Comparison of ENCODE assay signal across 28 mouse cellular contexts in the genomic region with DNA sequence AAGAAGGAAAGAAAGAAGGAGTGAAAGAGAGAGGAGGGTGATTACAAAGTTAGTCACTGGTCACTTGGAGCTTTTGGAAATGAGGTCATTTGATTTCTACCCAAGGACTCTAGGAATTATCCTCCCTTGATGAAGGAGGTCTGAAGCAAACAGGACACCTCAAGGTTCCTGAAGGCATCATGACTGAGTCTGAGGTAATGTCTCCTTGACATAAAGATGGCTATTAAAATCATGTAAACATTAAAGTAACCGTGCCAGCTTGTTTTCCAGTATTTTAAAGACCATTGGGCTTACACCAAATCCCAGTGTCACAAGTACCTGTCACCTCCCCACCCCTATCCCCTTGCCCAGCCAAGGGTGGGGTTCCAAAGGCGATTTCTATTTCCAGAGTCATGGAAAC. TPM values are rescaled to one million over a fixed set of nuclear protein-coding genes. Genes with fewer than 3 reads are reported as not detected.
"Had no signal": no experiment of that assay in that cellular context is flagged by ENCODE, and none has a peak within 500 bp of the region (broad histone marks: within the 10 kb centered on the region; RNA-seq: fewer than 3 reads in every experiment).

No protein-coding gene starts in this region.

- H3K4me3 ChIP-seq: embryonic facial prominence, embryonic 10.5 days; embryonic facial prominence, embryonic 12.5 days; embryonic facial prominence, embryonic 13.5 days; embryonic facial prominence, embryonic 15.5 days; erythroblast, embryonic 14.5 days; forebrain, embryonic 10.5 days; forebrain, embryonic 12.5 days; forebrain, embryonic 13.5 days; forebrain, embryonic 15.5 days; gastrocnemius, adult 2 months; heart, adult 2 months had no signal

- H3K27ac ChIP-seq: embryonic facial prominence, embryonic 10.5 days; embryonic facial prominence, embryonic 12.5 days; embryonic facial prominence, embryonic 13.5 days; embryonic facial prominence, embryonic 15.5 days; forebrain, embryonic 12.5 days; gastrocnemius, adult 2 months; heart, adult 2 months had no signal

- H3K9me3 ChIP-seq: embryonic facial prominence, embryonic 10.5 days; embryonic facial prominence, embryonic 12.5 days; embryonic facial prominence, embryonic 13.5 days; embryonic facial prominence, embryonic 15.5 days; forebrain, embryonic 10.5 days; forebrain, embryonic 12.5 days; forebrain, embryonic 13.5 days; forebrain, embryonic 15.5 days had no signal

- H3K36me3 ChIP-seq: embryonic facial prominence, embryonic 10.5 days; embryonic facial prominence, embryonic 12.5 days; embryonic facial prominence, embryonic 13.5 days; embryonic facial prominence, embryonic 15.5 days; forebrain, embryonic 10.5 days; forebrain, embryonic 12.5 days; forebrain, embryonic 15.5 days had no signal

- H3K4me2 ChIP-seq: embryonic facial prominence, embryonic 12.5 days; embryonic facial prominence, embryonic 13.5 days; embryonic facial prominence, embryonic 15.5 days; forebrain, embryonic 12.5 days; forebrain, embryonic 13.5 days; forebrain, embryonic 15.5 days had no signal

- H3K27me3 ChIP-seq: embryonic facial prominence, embryonic 15.5 days; forebrain, embryonic 12.5 days; forebrain, embryonic 13.5 days; forebrain, embryonic 15.5 days had no signal

- DNase-seq: cerebellum, adult 18-20 months; cerebellum, adult 2 months; cerebellum, adult 8-10 months; cerebellum, adult 9-10 months; cerebellum, adult 9-11 months; cerebellum, postnatal 10 days; cerebellum, postnatal 14 days; cerebellum, postnatal 25 days; cerebellum, postnatal 36 days; embryo, embryonic 11 days; forebrain, postnatal 0 days; gastrocnemius, adult 2 months; gastrocnemius, postnatal 10 days; gastrocnemius, postnatal 14 days; gastrocnemius, postnatal 25 days; gastrocnemius, postnatal 36 days; heart, adult 2 months had no signal

- ATAC-seq: forebrain, embryonic 13.5 days; forebrain, embryonic 14.5 days; forebrain, embryonic 15.5 days; forebrain, embryonic 16.5 days; forebrain, postnatal 0 days had no signal

- H3K9ac ChIP-seq: embryonic facial prominence, embryonic 12.5 days; embryonic facial prominence, embryonic 13.5 days; embryonic facial prominence, embryonic 15.5 days; forebrain, embryonic 12.5 days; forebrain, embryonic 13.5 days; forebrain, embryonic 15.5 days; forebrain, postnatal 0 days had no signal

RNA-seq across cellular contexts. Expression of a gene that starts 25.9 kb away (rescaled TPM):
- polyA plus RNA-seq: erythroblast, embryonic 14.5 days had no signal
